9 mouse cellular contexts compared by ENCODE assay signal in genomic region chr2:157058342-157058998, GRCm38 (mm10). TPM values are rescaled to one million over a fixed set of nuclear protein-coding genes. Genes with fewer than 3 reads are reported as not detected.
A peak's percentile ranks its signal among the peaks of the same experiment; 100 is the strongest.
DNase-seq lines count a peak whose midpoint lies in the region; TF ChIP-seq lines count a peak whose summit lies in the region.
"Had no signal": no experiment of that assay in that cellular context is flagged by ENCODE, and none has a peak within 500 bp of the region (broad histone marks: within the 10 kb centered on the region; RNA-seq: fewer than 3 reads in every experiment).

No protein-coding gene starts in this region.

- H3K36me3 ChIP-seq in splenic B cell, adult 2 months (ENCODE audit: control insufficient read depth, insufficient read depth, low read length, poor library complexity, severe bottlenecking), result no peaks in the 10 kb centered on the region

- TF ChIP-seq CTCF in embryonic fibroblast, embryonic 13.5 days (IDR thresholded peaks at IDR 0.05; ENCODE audit: borderline replicate concordance, insufficient read depth, low read length), result no peak

- TF ChIP-seq POLR2A in embryonic fibroblast, embryonic 13.5 days (IDR thresholded peaks at IDR 0.05; ENCODE audit: low read depth, low read length), result peak; percentile 51; the same call in 1 of the 2 replicates

- intact Hi-C loops in heart, postnatal 14 days (cut with DNase I), result no loop called here

- no peaks in the 10 kb centered on the region for H3K27me3 ChIP-seq in splenic B cell, adult 2 months (ENCODE audit: control insufficient read depth, insufficient read depth, low read length, poor library complexity, severe bottlenecking)
- H3K27me3 ChIP-seq: megakaryocyte, embryonic 14.5 days had no signal

- H3K27ac ChIP-seq in embryonic fibroblast, embryonic 13.5 days (ENCODE audit: insufficient read depth, low read length), result peak overlapping the region; percentile 53; the same call in 1 of the 2 replicates

- DNase-seq in ovary, postnatal 36 days (ENCODE audit: low spot score), result peak; percentile 63
- DNase-seq in ovary, postnatal 14 days (ENCODE audit: low spot score), result no peak
- peak; percentile 65 to 72 for DNase-seq in heart, postnatal 14 days
- peak; percentile 83 to 87 for DNase-seq in layer of hippocampus, postnatal 36 days
- DNase-seq in lung, postnatal 14 days, result peak; percentile 63
- DNase-seq in splenic B cell, adult 2 months (ENCODE audit: low read depth, low spot score), result peak; percentile 25
- no peak for DNase-seq in spleen, postnatal 36 days (ENCODE audit: low spot score in 2 of 2)

- H3K4me1 ChIP-seq in embryonic fibroblast, embryonic 13.5 days (ENCODE audit: control insufficient read depth, insufficient read depth, low read length), result peaks cover 11% of the 10 kb centered on the region; the same call in 1 of the 2 replicates

- H3K4me3 ChIP-seq in embryonic fibroblast, embryonic 13.5 days (ENCODE audit: insufficient read depth, low read length), result no peak overlapping the region
- H3K4me3 ChIP-seq: megakaryocyte, embryonic 14.5 days had no signal

RNA-seq across cellular contexts. Expression of gene Soga1, which starts 20.6 kb away (rescaled TPM):
- polyA plus RNA-seq in embryonic fibroblast, embryonic 13.5 days (2011; ENCODE audit: insufficient read length, low read depth, missing spikeins), result 20.2 and 21.8 TPM in 2 replicates
- total RNA-seq in heart, postnatal 14 days (2021), result 10 to 100 TPM; 22.8 to 23.8 TPM
- total RNA-seq in layer of hippocampus, postnatal 36 days (2021), result 10 to 100 TPM; 37.4 to 37.6 TPM

RNA-seq across cellular contexts. Expression of gene Tldc2, which starts 28.4 kb away (rescaled TPM):
- polyA plus RNA-seq in embryonic fibroblast, embryonic 13.5 days (2011; ENCODE audit: insufficient read length, low read depth, missing spikeins), result not detected in 2 replicates
- not detected for total RNA-seq in heart, postnatal 14 days (2021)
- total RNA-seq in layer of hippocampus, postnatal 36 days (2021), result not detected

RNA-seq across cellular contexts. Expression of gene Dsn1, which starts 51.5 kb away (rescaled TPM):
- polyA plus RNA-seq in embryonic fibroblast, embryonic 13.5 days (2011; ENCODE audit: insufficient read length, low read depth, missing spikeins), result 16.9 and 26.0 TPM in 2 replicates
- 1 to 10 TPM; 3.9 to 4.1 TPM for total RNA-seq in heart, postnatal 14 days (2021)
- 1 to 10 TPM; 3.3 to 5.5 TPM for total RNA-seq in layer of hippocampus, postnatal 36 days (2021)

Comparison
In these comparisons a context has a peak if more than half of its experiments do, and no peak if none do; other contexts are left out.
1. DNase-seq: peak in ovary, postnatal 36 days (single experiment), heart, postnatal 14 days (2 of 2), layer of hippocampus, postnatal 36 days (2 of 2), lung, postnatal 14 days (single experiment) and splenic B cell, adult 2 months (single experiment); none in ovary, postnatal 14 days (single experiment) and spleen, postnatal 36 days (0 of 2).